Comparison of ENCODE assay signal across 8 mouse cellular contexts in genomic region chr11:68691321-68692009, GRCm38 (mm10). TPM values are rescaled to one million over a fixed set of nuclear protein-coding genes. Genes with fewer than 3 reads are reported as not detected.
DNase-seq lines count a peak whose midpoint lies in the region; ATAC-seq lines count a peak whose summit lies in the region.

TSS of gene Myh10 (plus strand) at chr11:68691559.

- intact Hi-C loops in left cerebral cortex, postnatal 4 days (cut with DNase I) = loop anchor here (5.0 to 10.0 kb wide), 3 partner anchors 109 to 207 kb away; no protein-coding TSS in a partner anchor

- 1% methylated on average over 51 of the region's 51 CpGs for WGBS in embryonic facial prominence, embryonic 13.5 days
- WGBS in midbrain, embryonic 11.5 days = under 1% methylated on average over 51 of the region's 51 CpGs

- DNase-seq in adrenal gland, postnatal 4 days (ENCODE audit: low spot score in 2 of 2) = peak; percentile 86 to 96
- peak; percentile 100 for DNase-seq in heart, adult 11 months
- peak; percentile 98 for DNase-seq in kidney, adult 11 months
- peak; percentile 100 for DNase-seq in left cerebral cortex, postnatal 4 days
- peak; percentile 99 for DNase-seq in midbrain, embryonic 11.5 days (ENCODE audit: low spot score, missing footprints)
- peak; percentile 98 for DNase-seq in right cerebral cortex, postnatal 4 days
- DNase-seq in yolk sac, embryonic 10.5 days (ENCODE audit: low spot score) = peak; percentile 100

- no peaks in the 10 kb centered on the region for H3K27me3 ChIP-seq in embryonic facial prominence, embryonic 13.5 days
- no peaks in the 10 kb centered on the region for H3K27me3 ChIP-seq in midbrain, embryonic 11.5 days (ENCODE audit: control insufficient read depth, insufficient read depth, low read length)

- peaks cover 17% of the 10 kb centered on the region for H3K4me1 ChIP-seq in embryonic facial prominence, embryonic 13.5 days
- peaks cover 13% of the 10 kb centered on the region for H3K4me1 ChIP-seq in midbrain, embryonic 11.5 days (ENCODE audit: control insufficient read depth, insufficient read depth, low read length)

- H3K4me2 ChIP-seq in embryonic facial prominence, embryonic 13.5 days = peak within 1 kb of the TSS; percentile 84
- peak within 1 kb of the TSS; percentile 84 for H3K4me2 ChIP-seq in midbrain, embryonic 11.5 days

- no peaks in the 10 kb centered on the region for H3K36me3 ChIP-seq in embryonic facial prominence, embryonic 13.5 days
- H3K36me3 ChIP-seq in midbrain, embryonic 11.5 days (ENCODE audit: control insufficient read depth, insufficient read depth, low read length) = no peaks in the 10 kb centered on the region

- peak within 1 kb of the TSS; percentile 89 for H3K4me3 ChIP-seq in embryonic facial prominence, embryonic 13.5 days
- H3K4me3 ChIP-seq in midbrain, embryonic 11.5 days (ENCODE audit: low read depth, low read length) = peak within 1 kb of the TSS; percentile 75

- H3K27ac ChIP-seq in embryonic facial prominence, embryonic 13.5 days = peak within 1 kb of the TSS; percentile 97
- peak within 1 kb of the TSS; percentile 95 for H3K27ac ChIP-seq in midbrain, embryonic 11.5 days (ENCODE audit: low read depth, low read length)

- H3K9me3 ChIP-seq in embryonic facial prominence, embryonic 13.5 days = no peaks in the 10 kb centered on the region
- no peaks in the 10 kb centered on the region for H3K9me3 ChIP-seq in midbrain, embryonic 11.5 days (ENCODE audit: control insufficient read depth, low read length)

- ATAC-seq in embryonic facial prominence, embryonic 13.5 days (ENCODE audit: insufficient number of reproducible peaks, insufficient read depth, low FRiP score, low TSS enrichment, low read depth) = peak; percentile 99
- ATAC-seq in midbrain, embryonic 11.5 days (ENCODE audit: low FRiP score) = peak; percentile 99

- H3K9ac ChIP-seq in embryonic facial prominence, embryonic 13.5 days = peak within 1 kb of the TSS; percentile 98
- peak within 1 kb of the TSS; percentile 97 for H3K9ac ChIP-seq in midbrain, embryonic 11.5 days (ENCODE audit: low read length)

RNA-seq across cellular contexts. Expression of gene Myh10, which starts in this region (rescaled TPM):
- total RNA-seq in adrenal gland, postnatal 4 days (2021) = 10 to 100 TPM; 69.4 to 98.3 TPM
- polyA plus RNA-seq in embryonic facial prominence, embryonic 13.5 days (2015; fragmentation: Nextera tagmentation; extraction: Ambion mirVana) = 126 and 140 TPM in 2 replicates
- 100 to 1,000 TPM; 248 to 255 TPM for total RNA-seq in left cerebral cortex, postnatal 4 days (2021)
- 139 and 141 TPM in 2 replicates for polyA plus RNA-seq in midbrain, embryonic 11.5 days (2014; fragmentation: Nextera tagmentation; extraction: Ambion mirVana)

Comparison
In these comparisons a context has a peak if more than half of its experiments do, and no peak if none do; other contexts are left out.
1. Peak in every context shown above with its lines: DNase-seq, ATAC-seq, H3K4me3 ChIP-seq and H3K27ac ChIP-seq.